Mouse (Mus musculus) neutrophil, adult 65 days (primary cell): ENCODE results near the gene Fam71e1. TPM values are rescaled to one million over a fixed set of nuclear protein-coding genes. Genes with fewer than 3 reads are reported as not detected.

Experiments used
- total RNA-seq: library from RNA; stranded (reverse); gene quantifications from 2 replicates; pipeline ENCODE4 v1.2.4, GENCODE M21; 2023

The Fam71e1 gene
- total RNA-seq: 1.5 and 3.9 TPM in 2 replicates

GRCm38 (mm10) chr7:44495992-44496770 is at the start of gene Fam71e1, which contains the start of gene Emc10:
Gene Fam71e1 (plus strand): TSS chr7:44496581.
Gene Emc10 (minus strand): TSS chr7:44496529.

DNA sequence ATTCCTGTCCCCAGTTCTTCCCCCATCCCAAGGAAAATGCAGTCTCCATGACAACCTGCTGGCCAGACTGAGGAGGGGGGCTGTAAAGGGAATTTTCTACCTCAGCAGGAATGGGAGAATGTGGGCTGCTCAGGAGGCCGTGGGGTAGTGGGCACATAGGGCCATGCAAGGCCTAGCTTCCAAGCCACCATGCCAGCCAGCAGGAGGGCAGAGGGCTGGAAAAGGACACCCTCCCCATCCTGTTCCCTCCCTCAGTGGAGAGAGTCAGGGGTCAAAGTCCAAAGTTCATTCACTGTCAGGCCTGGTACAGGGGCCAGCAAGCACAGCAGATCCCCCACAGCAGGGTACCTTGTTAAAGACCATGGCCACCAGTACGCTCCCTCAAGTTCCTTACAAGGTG is 31.3 kb upstream of the Fam71e1 start, which contains the start of gene Aspdh:
Aspdh (plus strand) TSS at position 281 of the 400 bp plus-strand sequence.

DNA sequence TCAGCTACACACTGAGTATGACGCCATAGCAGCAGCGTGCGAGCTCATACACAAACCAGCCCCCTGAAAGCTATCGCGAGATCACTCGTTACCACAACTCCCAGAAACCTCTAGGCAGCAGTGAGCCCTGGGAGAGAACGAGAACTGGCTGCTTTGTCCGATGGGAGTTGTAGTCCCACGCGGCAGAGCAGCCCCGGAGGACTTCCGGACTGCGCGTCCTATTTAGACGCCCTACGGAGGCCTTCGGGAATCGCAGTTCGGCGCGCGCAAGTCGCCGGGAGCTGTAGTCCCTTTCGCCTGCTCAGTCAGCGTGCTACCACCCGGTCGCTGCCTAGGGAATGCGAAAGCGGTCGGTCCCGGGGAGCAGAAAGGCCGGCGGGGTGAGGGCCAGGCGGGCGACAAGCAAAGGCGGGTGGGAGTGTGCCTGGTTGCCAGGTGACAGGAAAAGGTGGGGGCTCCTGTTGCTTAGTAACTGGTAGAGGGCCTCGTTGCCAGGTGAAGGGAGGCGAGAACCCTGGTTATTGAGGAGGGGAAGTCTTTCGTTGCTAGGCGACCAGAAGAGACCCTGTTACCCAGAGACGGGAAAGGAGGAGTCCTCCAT is 28.5 kb upstream of the Fam71e1 start, which contains the start of gene Josd2:
Josd2 (plus strand) TSS at position 170 of the 601 bp plus-strand sequence.

DNA sequence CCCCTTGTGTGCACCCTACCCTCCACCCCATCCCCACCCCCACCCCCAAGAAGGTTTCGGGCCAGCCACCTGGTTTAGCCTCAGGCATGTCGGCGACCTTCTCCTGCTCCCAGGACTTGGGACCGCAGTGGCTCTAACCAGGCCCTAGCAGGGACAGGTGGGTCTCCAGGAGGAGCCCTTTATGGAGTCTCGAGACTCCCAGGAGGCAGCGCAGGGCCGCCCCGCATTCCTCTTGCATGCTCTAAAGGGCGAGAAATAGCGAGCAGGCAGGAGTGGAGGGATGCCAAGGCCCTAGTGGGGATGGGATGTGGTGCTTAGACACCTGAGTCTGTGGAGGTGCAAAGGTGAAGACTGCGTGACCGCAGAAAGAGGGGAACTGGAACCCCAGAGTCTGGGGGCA is 28.1 kb downstream of the Fam71e1 start, which contains the start of gene Mybpc2:
Mybpc2 (minus strand) TSS at position 155 of the 400 bp plus-strand sequence.

DNA sequence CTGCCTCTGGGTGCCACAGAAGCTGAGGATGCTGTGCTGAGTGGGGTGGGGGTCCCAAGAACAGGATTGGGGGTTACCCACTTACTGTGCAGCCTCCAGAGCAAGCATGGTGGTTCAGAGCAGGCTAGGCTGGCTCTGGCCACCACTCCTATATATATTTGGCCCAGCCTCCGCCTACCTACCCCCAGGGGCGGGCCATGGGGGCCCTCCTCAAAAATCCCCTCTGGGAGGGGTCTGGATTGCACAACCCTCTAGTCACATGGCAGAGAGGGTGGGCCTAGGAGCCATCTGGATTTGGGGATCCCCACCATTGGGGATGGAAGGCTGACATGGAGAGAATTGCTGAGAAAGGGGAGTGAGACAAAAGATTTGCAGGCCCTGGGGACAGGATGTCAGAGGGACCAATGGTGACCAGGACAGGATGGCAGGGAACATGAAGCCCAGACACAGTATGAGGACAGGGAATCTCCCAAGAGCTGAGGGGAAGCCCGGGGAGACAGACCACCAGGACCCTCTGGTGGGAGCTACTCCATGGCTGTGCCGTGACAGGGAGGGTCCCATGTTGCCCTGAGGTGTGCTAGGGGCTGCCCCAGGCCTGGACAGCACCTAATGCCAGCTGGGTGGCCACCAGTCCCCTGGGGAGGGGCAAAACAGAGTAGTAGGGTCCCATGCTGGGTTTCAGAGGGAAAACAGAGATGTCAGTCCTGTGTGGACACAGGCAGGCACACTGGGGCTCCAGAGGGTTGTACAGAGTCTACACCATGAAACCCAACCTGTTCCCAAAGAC is 35.8 kb downstream of the Fam71e1 start, which contains the start of gene Spib:
Spib (minus strand) TSS at position 126 of the 787 bp plus-strand sequence.

GRCm38 (mm10) chr7:44548497-44549087 is 52.2 kb downstream of the Fam71e1 start, which contains the start of gene Pold1:
Gene Pold1 (minus strand): TSS chr7:44548849.

Other genes with a start within 250 kb of the Fam71e1 start
- 1.9 and 3.0 TPM in 2 replicates for gene 1700028J19Rik, start 249.9 kb upstream of the Fam71e1 start, total RNA-seq
- gene 2410002F23Rik, start 249.9 kb upstream of the Fam71e1 start, total RNA-seq: 19.9 and 27.3 TPM in 2 replicates
- not detected in 2 replicates for gene Acp4, start 239.2 kb upstream of the Fam71e1 start, total RNA-seq
- not detected in 2 replicates for gene Gm15517, start 235.1 kb upstream of the Fam71e1 start, total RNA-seq
- 0.29 and 0.51 TPM in 2 replicates for gene Clec11a, start 189.7 kb upstream of the Fam71e1 start, total RNA-seq
- 0.32 and 0.34 TPM in 2 replicates for gene Shank1, start 186.3 kb upstream of the Fam71e1 start, total RNA-seq
- gene Syt3, start 112.5 kb upstream of the Fam71e1 start, total RNA-seq: 0.41 TPM in 1 of 2 replicates, not detected in the other
- not detected in 2 replicates for gene 1700008O03Rik, start 110.8 kb upstream of the Fam71e1 start, total RNA-seq
- gene Lrrc4b, start 67.6 kb upstream of the Fam71e1 start, total RNA-seq: not detected in 2 replicates
- not detected in 2 replicates for gene Aspdh, start 31.2 kb upstream of the Fam71e1 start, total RNA-seq
- gene Josd2, start 28.6 kb upstream of the Fam71e1 start, total RNA-seq: 14.6 and 17.8 TPM in 2 replicates
- 23.0 and 29.1 TPM in 2 replicates for gene Emc10, start 52 bp upstream of the Fam71e1 start, total RNA-seq
- 0.41 and 0.88 TPM in 2 replicates for gene Mybpc2, start 28.1 kb downstream of the Fam71e1 start, total RNA-seq
- gene Spib, start 35.5 kb downstream of the Fam71e1 start, total RNA-seq: 2.8 and 6.0 TPM in 2 replicates
- 38.8 and 52.2 TPM in 2 replicates for gene Pold1, start 52.3 kb downstream of the Fam71e1 start, total RNA-seq
- gene Nr1h2, start 57.4 kb downstream of the Fam71e1 start, total RNA-seq: 406 and 408 TPM in 2 replicates
- gene Napsa, start 75.8 kb downstream of the Fam71e1 start, total RNA-seq: 124 and 134 TPM in 2 replicates
- gene Kcnc3, start 94.1 kb downstream of the Fam71e1 start, total RNA-seq: 0.73 and 1.1 TPM in 2 replicates
- not detected in 2 replicates for gene Myh14, start 174.3 kb downstream of the Fam71e1 start, total RNA-seq
- not detected in 2 replicates for gene Izumo2, start 212.2 kb downstream of the Fam71e1 start, total RNA-seq